Mouse (Mus musculus): ENCODE results near the gene Thrap3. TPM values are rescaled to one million over a fixed set of nuclear protein-coding genes. Genes with fewer than 3 reads are reported as not detected.
A peak's percentile ranks its signal among the peaks of the same experiment; 100 is the strongest.

Gene Thrap3
- total RNA-seq (2014; rRNA removed) (74.3 and 78.6 TPM in 2 replicates), polyA plus RNA-seq (2012; rRNA removed) (25.6 and 29.1 TPM in 2 replicates)

DNA sequence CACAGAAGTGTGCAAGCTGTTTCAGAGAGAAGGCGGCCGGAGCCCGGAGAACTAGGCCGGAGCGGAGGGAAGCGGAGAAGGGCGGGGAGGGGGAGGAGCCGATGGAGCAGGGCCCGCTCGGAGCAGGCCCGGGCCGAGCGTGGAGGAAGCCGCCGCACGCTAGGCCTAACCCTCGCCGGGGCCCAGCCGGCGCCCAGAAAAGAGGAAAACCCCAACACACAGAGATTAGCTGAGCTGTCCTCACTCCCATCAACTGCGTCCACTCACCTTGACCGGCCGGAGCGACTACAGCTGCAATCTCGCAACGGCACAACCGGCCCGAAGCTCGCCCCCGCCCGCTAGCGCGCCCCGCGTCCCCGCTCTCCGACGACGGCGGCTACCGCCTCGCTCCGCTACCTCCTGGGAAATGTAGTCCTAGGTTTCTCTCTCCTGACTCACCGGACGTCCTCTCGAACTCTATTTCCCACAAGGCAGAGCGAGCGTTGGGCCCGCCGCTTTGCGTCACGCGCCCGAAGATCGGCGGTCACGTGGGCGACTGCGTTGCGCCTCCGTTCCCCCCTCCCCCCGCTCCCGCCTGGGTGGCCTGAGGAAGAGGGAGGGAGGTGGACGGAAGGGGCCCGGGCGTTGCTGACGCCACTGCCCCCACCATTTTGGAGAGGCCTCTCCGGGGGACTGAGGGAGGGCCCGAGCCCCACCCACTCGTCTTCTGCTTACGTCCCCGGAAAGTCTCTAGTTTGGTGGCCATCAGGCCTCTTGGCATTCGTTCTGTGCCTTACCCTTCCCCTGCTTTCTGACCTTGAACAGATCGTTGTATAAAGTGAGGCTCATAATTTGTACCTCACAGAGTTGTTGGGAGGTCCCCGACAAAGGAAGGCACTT, at the start of gene Thrap3:
Gene Thrap3, minus strand, starts transcription at position 458 of the 879 bp plus-strand sequence.
- TF ChIP-seq POLR2A (IDR thresholded peaks at IDR 0.05; ENCODE audit: extremely low read depth, insufficient read depth, low read length) (peak; percentile 64; the same call in 1 of the 2 replicates), CTCF (IDR thresholded peaks at IDR 0.05; ENCODE audit: low read depth, low read length) (no peak)
- H3K79me2 ChIP-seq (ENCODE audit: control insufficient read depth, insufficient read depth, low read length) = peaks cover 14% of the 10 kb centered on the region; the same call in 1 of the 2 replicates
- peak within 1 kb of the TSS; percentile 99 for H3K27ac ChIP-seq (replicated peaks; ENCODE audit: insufficient read depth, low read depth, low read length)
- H3K27me3 ChIP-seq (ENCODE audit: control insufficient read depth, insufficient read depth, low read length) = no peaks in the 10 kb centered on the region
- H3K4me1 ChIP-seq (ENCODE audit: control insufficient read depth, insufficient read depth, low read length) = peaks cover 27% of the 10 kb centered on the region
- no peaks in the 10 kb centered on the region; the same call in 1 of the 2 replicates for H3K36me3 ChIP-seq (ENCODE audit: control insufficient read depth, insufficient read depth, low read length)
- peak within 1 kb of the TSS; percentile 93 for H3K4me3 ChIP-seq (ENCODE audit: insufficient read depth, low read depth, low read length)
- whole genome bisulfite sequencing = under 1% methylated on average over 74 of the region's 75 CpGs
- H3K9ac ChIP-seq (ENCODE audit: low read depth, low read length) = peak within 1 kb of the TSS; percentile 96
- DNase-seq (ENCODE audit: extremely low read depth, low read depth, low spot score) = peak; percentile 93

DNA sequence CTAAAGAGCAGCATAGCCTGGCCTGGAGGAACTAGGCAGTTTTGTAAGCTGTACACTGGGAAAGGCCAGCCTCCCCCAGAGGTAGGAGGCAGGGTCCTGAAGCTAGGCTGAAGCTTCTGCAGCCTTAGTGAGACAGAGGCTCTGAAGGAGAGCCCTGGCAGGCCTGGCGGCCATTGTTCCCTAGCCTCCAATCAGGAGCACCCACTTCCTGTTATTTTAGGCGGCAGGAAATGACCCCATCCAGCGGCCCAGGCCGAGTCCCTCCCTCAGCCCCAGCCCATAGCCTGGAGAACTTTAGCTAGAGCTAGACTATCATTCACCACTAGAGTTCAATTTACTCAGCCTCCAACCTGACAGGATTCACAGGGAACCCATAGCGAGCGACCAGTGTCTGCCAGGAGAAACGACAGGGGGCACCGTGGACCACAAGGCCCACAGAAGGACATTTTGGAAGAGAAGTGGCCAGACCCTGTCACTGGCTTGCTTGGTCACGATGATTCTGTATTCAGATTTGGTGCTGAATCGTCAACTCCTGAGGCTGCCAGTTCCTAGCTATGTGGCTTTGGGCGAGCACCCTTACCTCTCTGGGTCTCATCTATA, 49.2 kb upstream of the Thrap3 start:
- no peaks in the 10 kb centered on the region for H3K27me3 ChIP-seq (ENCODE audit: control insufficient read depth, insufficient read depth, low read length)
- WGBS = 69% methylated on average over 11 of the region's 11 CpGs
- TF ChIP-seq POLR2A (IDR thresholded peaks at IDR 0.05; ENCODE audit: extremely low read depth, insufficient read depth, low read length) (no peak), CTCF (IDR thresholded peaks at IDR 0.05; ENCODE audit: low read depth, low read length) (no peak)
- H3K9ac ChIP-seq (ENCODE audit: low read depth, low read length) = 0 out of 2 replicates have a peak overlapping the region, but pooled peaks have one; percentile 19
- no peaks in the 10 kb centered on the region for H3K36me3 ChIP-seq (ENCODE audit: control insufficient read depth, insufficient read depth, low read length)
- H3K4me1 ChIP-seq (ENCODE audit: control insufficient read depth, insufficient read depth, low read length) = peaks cover 11% of the 10 kb centered on the region
- H3K4me3 ChIP-seq (ENCODE audit: insufficient read depth, low read depth, low read length) = no peak overlapping the region
- H3K27ac ChIP-seq (replicated peaks; ENCODE audit: insufficient read depth, low read depth, low read length) = peak overlapping the region; percentile 52
- peaks cover 72% of the 10 kb centered on the region for H3K79me2 ChIP-seq (ENCODE audit: control insufficient read depth, insufficient read depth, low read length)
- no peak for DNase-seq (ENCODE audit: extremely low read depth, low read depth, low spot score)

DNA sequence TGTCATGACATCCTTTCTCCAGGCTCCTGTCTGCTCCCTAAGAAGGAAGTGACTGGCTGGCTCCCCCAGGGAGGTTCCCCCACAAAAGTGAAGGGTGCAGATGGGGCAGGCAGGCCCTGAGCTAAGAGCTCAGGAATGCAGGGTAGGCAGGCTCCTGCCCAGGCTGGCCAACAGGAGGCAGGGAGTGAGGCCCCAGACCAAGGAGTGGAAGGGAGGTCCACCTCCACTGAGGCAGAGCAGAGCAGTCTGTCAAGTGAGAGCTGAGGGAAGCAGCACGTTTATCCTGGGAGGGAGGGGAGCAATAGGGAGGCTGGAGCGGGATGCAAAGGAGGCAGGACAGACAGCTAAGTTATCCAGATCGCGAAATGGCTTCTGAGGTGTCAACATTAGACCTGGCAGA, 48.1 kb upstream of the Thrap3 start:
- no peak for DNase-seq (ENCODE audit: extremely low read depth, low read depth, low spot score)
- peaks cover 77% of the 10 kb centered on the region for H3K79me2 ChIP-seq (ENCODE audit: control insufficient read depth, insufficient read depth, low read length)
- H3K4me1 ChIP-seq (ENCODE audit: control insufficient read depth, insufficient read depth, low read length) = peaks cover 11% of the 10 kb centered on the region
- H3K27me3 ChIP-seq (ENCODE audit: control insufficient read depth, insufficient read depth, low read length) = no peaks in the 10 kb centered on the region
- H3K36me3 ChIP-seq (ENCODE audit: control insufficient read depth, insufficient read depth, low read length) = no peaks in the 10 kb centered on the region
- TF ChIP-seq CTCF (IDR thresholded peaks at IDR 0.05; ENCODE audit: low read depth, low read length) (no peak), POLR2A (IDR thresholded peaks at IDR 0.05; ENCODE audit: extremely low read depth, insufficient read depth, low read length) (no peak)
- WGBS = 50% methylated on average over 4 of the region's 4 CpGs
- H3K4me3 ChIP-seq (ENCODE audit: insufficient read depth, low read depth, low read length) = no peak overlapping the region
- H3K9ac ChIP-seq (ENCODE audit: low read depth, low read length) = no peak overlapping the region
- no peak overlapping the region for H3K27ac ChIP-seq (replicated peaks; ENCODE audit: insufficient read depth, low read depth, low read length)

- Histone ChIP-seq H3K79me2 (ENCODE audit: control insufficient read depth, insufficient read depth, low read length) (peaks cover 57% of the 10 kb centered on the region), H3K4me3 (ENCODE audit: insufficient read depth, low read depth, low read length) (no peak overlapping the region), H3K27me3 (ENCODE audit: control insufficient read depth, insufficient read depth, low read length) (no peaks in the 10 kb centered on the region), H3K36me3 (ENCODE audit: control insufficient read depth, insufficient read depth, low read length) (no peaks in the 10 kb centered on the region), H3K9ac (ENCODE audit: low read depth, low read length) (no peak overlapping the region), H3K27ac (replicated peaks; ENCODE audit: insufficient read depth, low read depth, low read length) (no peak overlapping the region), H3K4me1 (ENCODE audit: control insufficient read depth, insufficient read depth, low read length) (peaks cover 6% of the 10 kb centered on the region)
- 64% methylated on average over 11 of the region's 11 CpGs for WGBS
- no peak for DNase-seq (ENCODE audit: extremely low read depth, low read depth, low spot score)
- TF ChIP-seq CTCF (IDR thresholded peaks at IDR 0.05; ENCODE audit: low read depth, low read length) = no peak
- no peak for TF ChIP-seq POLR2A (IDR thresholded peaks at IDR 0.05; ENCODE audit: extremely low read depth, insufficient read depth, low read length)
These were observed 45.8 kb upstream of the Thrap3 start for GRCm38 (mm10) chr4:126248261-126248868.

DNA sequence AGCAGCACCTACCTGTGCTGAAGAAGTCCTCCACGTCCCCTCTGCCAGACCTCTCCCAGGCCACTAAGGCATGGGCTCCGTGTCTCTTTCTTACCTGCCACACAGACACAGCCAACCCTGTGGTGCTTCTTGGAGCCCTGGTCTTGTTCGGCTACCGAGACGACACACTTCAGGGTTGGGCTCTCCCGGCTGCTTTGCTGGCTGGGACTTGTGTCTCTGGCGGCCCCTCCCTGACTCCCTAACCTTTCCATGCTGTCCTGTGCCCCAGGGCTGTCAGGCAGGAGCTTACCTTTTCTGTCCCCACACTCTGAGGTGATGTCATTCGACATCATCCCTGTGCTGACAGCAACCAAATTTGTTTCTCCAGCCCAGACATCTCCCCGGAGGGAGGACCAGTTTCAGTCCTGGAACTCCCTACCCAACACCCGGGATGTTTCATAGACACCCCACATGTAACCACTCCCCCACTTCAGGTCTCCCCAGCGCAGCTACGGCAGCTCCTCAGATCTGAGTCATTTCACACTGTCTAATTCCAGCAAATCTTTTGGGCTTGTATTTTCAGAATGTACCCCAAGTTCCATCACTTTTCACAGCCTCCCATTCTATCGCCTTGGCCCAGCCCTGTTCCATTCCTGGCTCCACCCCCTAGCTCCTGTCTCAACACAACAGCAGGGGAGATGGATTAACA, 43.8 kb upstream of the Thrap3 start:
- Histone ChIP-seq H3K4me1 (ENCODE audit: control insufficient read depth, insufficient read depth, low read length) (peaks cover 6% of the 10 kb centered on the region), H3K79me2 (ENCODE audit: control insufficient read depth, insufficient read depth, low read length) (peaks cover 40% of the 10 kb centered on the region), H3K27me3 (ENCODE audit: control insufficient read depth, insufficient read depth, low read length) (no peaks in the 10 kb centered on the region), H3K36me3 (ENCODE audit: control insufficient read depth, insufficient read depth, low read length) (peaks cover 2% of the 10 kb centered on the region; the same call in 1 of the 2 replicates), H3K4me3 (ENCODE audit: insufficient read depth, low read depth, low read length) (no peak overlapping the region), H3K9ac (ENCODE audit: low read depth, low read length) (no peak overlapping the region), H3K27ac (replicated peaks; ENCODE audit: insufficient read depth, low read depth, low read length) (no peak overlapping the region)
- DNase-seq (ENCODE audit: extremely low read depth, low read depth, low spot score) = no peak
- TF ChIP-seq POLR2A (IDR thresholded peaks at IDR 0.05; ENCODE audit: extremely low read depth, insufficient read depth, low read length) = no peak
- no peak for TF ChIP-seq CTCF (IDR thresholded peaks at IDR 0.05; ENCODE audit: low read depth, low read length)
- 85% methylated on average over 13 of the region's 13 CpGs for WGBS
